Mouse (Mus musculus) G1E (cell line): ENCODE results near the gene Slc25a20.

ENCODE experiments used
- CTCF ChIP-seq: IDR thresholded peaks from 2 replicates; pipeline ENCODE4 v1.5.1; 2012; ENCODE audit warnings: low read depth, low read length, inconsistent platforms, mixed read lengths
- GATA1 ChIP-seq: IDR thresholded peaks from 2 replicates; pipeline ENCODE4 v1.6.1; 2012; ENCODE audit warnings: borderline replicate concordance, low read length, inconsistent platforms, mixed read lengths
- POLR2AphosphoS5 ChIP-seq: IDR thresholded peaks from 2 replicates; pipeline ENCODE4 v1.6.1; 2012; ENCODE audit warnings: low read depth, low read length, inconsistent platforms; ENCODE audit not compliant: insufficient replicate concordance
- TAL1 ChIP-seq: conservative IDR thresholded peaks from 2 replicates; pipeline ENCODE4 v1.6.1; 2012; ENCODE audit warnings: low read depth, low read length, inconsistent platforms, mixed read lengths

DNA sequence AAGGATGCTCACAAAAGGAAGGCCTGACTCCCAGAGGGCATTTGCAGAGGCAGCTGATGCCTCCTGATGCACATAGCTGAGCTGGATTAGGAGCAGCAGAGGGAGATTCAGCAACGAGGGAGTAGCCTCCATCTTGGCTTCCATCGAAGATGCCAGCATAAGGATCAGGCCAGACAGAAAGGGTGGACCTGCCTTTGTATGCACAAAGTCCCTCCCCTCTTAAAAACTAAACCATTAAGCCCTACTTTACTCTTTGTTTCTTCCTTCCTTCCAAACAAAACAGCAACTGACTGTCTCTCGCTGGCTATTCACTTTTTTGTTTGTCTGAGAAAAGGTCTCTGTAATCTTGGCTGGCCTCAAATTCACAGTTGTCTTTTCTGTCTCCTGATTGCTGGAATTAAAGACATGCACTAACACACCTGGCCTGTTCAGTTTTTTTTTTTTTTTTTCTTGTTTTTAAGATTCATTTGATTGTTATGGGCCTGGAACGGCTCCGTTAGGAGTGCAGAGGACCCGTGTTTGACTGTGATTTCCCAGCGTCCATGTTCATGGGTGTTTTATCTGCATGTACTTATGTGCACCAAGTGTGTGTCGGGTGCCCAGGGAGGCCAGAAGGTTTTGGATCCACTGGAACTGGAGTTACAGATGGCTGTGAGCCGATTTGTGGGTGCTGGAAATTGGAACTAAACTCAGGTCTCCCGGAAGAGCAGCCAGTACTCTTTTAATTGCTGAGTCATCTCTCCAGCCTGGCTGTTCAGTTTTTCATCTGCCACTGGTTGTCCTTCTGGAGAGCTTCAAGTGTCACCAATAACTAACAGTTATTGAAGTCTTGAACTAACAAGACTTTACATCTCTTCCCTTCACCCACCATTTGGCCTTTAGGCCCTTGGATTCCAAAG is 7.1 kb upstream of the Slc25a20 start:
- TF ChIP-seq CTCF (no peak), TAL1 (no peak), GATA1 (no peak), POLR2AphosphoS5 (no peak)
